Mouse (Mus musculus) embryonic fibroblast, embryonic 13.5 days (primary cell): ENCODE data around the gene Pink1.

Experiments
- CTCF ChIP-seq: IDR thresholded peaks from 2 replicates; pipeline ENCODE4 v1.5.1; 2011; ENCODE audit warnings: mild to moderate bottlenecking, control low read depth, low read length, moderate library complexity, borderline replicate concordance; ENCODE audit not compliant: insufficient read depth
- POLR2A ChIP-seq: IDR thresholded peaks from 2 replicates; pipeline ENCODE4 v1.6.1; 2011; ENCODE audit warnings: low read depth, mild to moderate bottlenecking, control low read depth, low read length, moderate library complexity

DNA sequence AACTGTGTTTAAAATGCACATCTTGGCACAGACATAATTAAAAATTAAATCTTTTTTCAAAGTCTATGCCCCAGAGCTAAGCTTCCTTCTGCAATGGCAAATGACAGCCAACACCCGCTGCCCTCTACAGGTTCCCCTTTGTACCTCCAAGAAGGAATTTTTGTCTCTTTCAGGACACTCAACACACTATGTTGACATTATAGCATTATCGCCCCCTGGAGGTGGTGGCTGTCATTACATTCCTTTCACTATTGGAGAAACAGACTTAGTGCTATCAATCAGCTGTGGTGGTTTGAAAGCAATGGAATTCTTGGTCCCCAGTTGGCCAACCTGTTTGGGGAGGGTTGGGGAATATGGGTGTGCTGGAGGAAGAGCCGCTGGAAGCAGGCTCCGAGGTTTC, 13.9 kb upstream of the Pink1 start:
- no peak for TF ChIP-seq POLR2A
- TF ChIP-seq CTCF: no peak
